Mouse (Mus musculus) cortical plate, adult 2 months (tissue): Measurements from ENCODE around the gene Rell1. TPM values are rescaled to one million over a fixed set of nuclear protein-coding genes. Genes with fewer than 3 reads are reported as not detected.

Source experiments
- H3K27ac ChIP-seq: fragments of 200-500 bp; 2 replicates; pipeline ENCODE4 v1.5.1; 2012; ENCODE audit warnings: low read length, control low read depth, inconsistent platforms; ENCODE audit not compliant: insufficient read depth
- H3K4me1 ChIP-seq: fragments of 200-500 bp; 2 replicates; pipeline ENCODE4 v1.6.1; 2011; ENCODE audit warnings: low read length; ENCODE audit not compliant: control insufficient read depth, insufficient read depth
- H3K4me3 ChIP-seq: fragments of 200-500 bp; 2 replicates; pipeline ENCODE4 v1.5.1; 2011; ENCODE audit warnings: mild to moderate bottlenecking, low read length, control low read depth; ENCODE audit not compliant: insufficient read depth
- CTCF ChIP-seq: fragments of 200-500 bp; IDR thresholded peaks from 2 replicates; pipeline ENCODE4 v1.5.1; 2011; ENCODE audit warnings: mild to moderate bottlenecking, control low read depth, low read length; ENCODE audit not compliant: insufficient read depth; ENCODE audit errors: extremely low read depth
- POLR2A ChIP-seq: fragments of 200-500 bp; IDR thresholded peaks from 2 replicates; pipeline ENCODE4 v1.6.1; 2011; ENCODE audit warnings: mild to moderate bottlenecking, low read length, control low read depth; ENCODE audit not compliant: insufficient read depth; ENCODE audit errors: extremely low read depth
- polyA plus RNA-seq: library from polyadenylated mRNA; depleted of rRNA; stranded (reverse); fragments of >200 nt; gene quantifications from 2 replicates; pipeline ENCODE4 v1.2.3, GENCODE M21; 2012

Gene Rell1
- polyA plus RNA-seq, 1 experiment: 14.9 TPM

- no peak overlapping the region for H3K27ac ChIP-seq
- H3K4me3 ChIP-seq: no peak overlapping the region
- TF ChIP-seq CTCF: no peak
- TF ChIP-seq POLR2A: no peak
- H3K4me1 ChIP-seq: no peaks in the 10 kb centered on the region
Measured at GRCm38 (mm10) chr5:63956411-63956810, 12.3 kb downstream of the Rell1 start.

- TF ChIP-seq POLR2A: no peak
- no peak for TF ChIP-seq CTCF
Measured at GRCm38 (mm10) chr5:63953401-63954032, 15.2 kb downstream of the Rell1 start.

GRCm38 (mm10) chr5:63952039-63952438, 16.7 kb downstream of the Rell1 start:
- TF ChIP-seq POLR2A (no peak), CTCF (no peak)
- Histone ChIP-seq H3K27ac (no peak overlapping the region), H3K4me3 (no peak overlapping the region), H3K4me1 (no peaks in the 10 kb centered on the region)

More at GRCm38 (mm10) chr5:63953401-63954032, 15.2 kb downstream of the Rell1 start:
- Histone ChIP-seq H3K27ac (no peak overlapping the region), H3K4me3 (no peak overlapping the region), H3K4me1 (no peaks in the 10 kb centered on the region)

GRCm38 (mm10) chr5:63951421-63951911, 17.2 kb downstream of the Rell1 start:
- no peak overlapping the region for H3K27ac ChIP-seq
- no peaks in the 10 kb centered on the region for H3K4me1 ChIP-seq
- no peak overlapping the region for H3K4me3 ChIP-seq
- no peak for TF ChIP-seq POLR2A
- no peak for TF ChIP-seq CTCF

- no peak overlapping the region for H3K27ac ChIP-seq
- H3K4me3 ChIP-seq: no peak overlapping the region
- no peaks in the 10 kb centered on the region for H3K4me1 ChIP-seq
- TF ChIP-seq CTCF (no peak), POLR2A (no peak)
Measured at GRCm38 (mm10) chr5:63949195-63949594, 19.5 kb downstream of the Rell1 start.

GRCm38 (mm10) chr5:63947526-63947925, 21.2 kb downstream of the Rell1 start:
- H3K4me1 ChIP-seq: no peaks in the 10 kb centered on the region
- H3K27ac ChIP-seq: no peak overlapping the region
- H3K4me3 ChIP-seq: no peak overlapping the region
- TF ChIP-seq POLR2A (no peak), CTCF (no peak)

GRCm38 (mm10) chr5:63943291-63943690, 25.4 kb downstream of the Rell1 start:
- no peak for TF ChIP-seq POLR2A
- TF ChIP-seq CTCF: no peak
- no peaks in the 10 kb centered on the region for H3K4me1 ChIP-seq
- H3K27ac ChIP-seq: no peak overlapping the region
- H3K4me3 ChIP-seq: no peak overlapping the region

GRCm38 (mm10) chr5:63941891-63942290, 26.8 kb downstream of the Rell1 start:
- Histone ChIP-seq H3K4me1 (no peaks in the 10 kb centered on the region), H3K27ac (no peak overlapping the region), H3K4me3 (no peak overlapping the region)
- TF ChIP-seq CTCF: no peak
- no peak for TF ChIP-seq POLR2A

GRCm38 (mm10) chr5:63938575-63938974, 30.1 kb downstream of the Rell1 start:
- H3K4me3 ChIP-seq: no peak overlapping the region
- H3K4me1 ChIP-seq: no peaks in the 10 kb centered on the region
- TF ChIP-seq CTCF: no peak
- TF ChIP-seq POLR2A: no peak
- no peak overlapping the region for H3K27ac ChIP-seq

GRCm38 (mm10) chr5:63936740-63937139, 32.0 kb downstream of the Rell1 start:
- Histone ChIP-seq H3K27ac (no peak overlapping the region), H3K4me3 (no peak overlapping the region), H3K4me1 (no peaks in the 10 kb centered on the region)
- no peak for TF ChIP-seq POLR2A
- TF ChIP-seq CTCF: no peak

- Histone ChIP-seq H3K4me3 (no peak overlapping the region), H3K27ac (no peak overlapping the region), H3K4me1 (no peaks in the 10 kb centered on the region)
- no peak for TF ChIP-seq POLR2A
- TF ChIP-seq CTCF: no peak
Measured at GRCm38 (mm10) chr5:63935581-63935980, 33.1 kb downstream of the Rell1 start.

GRCm38 (mm10) chr5:63932829-63933228, 35.9 kb downstream of the Rell1 start:
- Histone ChIP-seq H3K27ac (no peak overlapping the region), H3K4me3 (no peak overlapping the region), H3K4me1 (no peaks in the 10 kb centered on the region)
- TF ChIP-seq POLR2A (no peak), CTCF (no peak)
